Mouse (Mus musculus): ENCODE data around the gene Prss29.

DNA sequence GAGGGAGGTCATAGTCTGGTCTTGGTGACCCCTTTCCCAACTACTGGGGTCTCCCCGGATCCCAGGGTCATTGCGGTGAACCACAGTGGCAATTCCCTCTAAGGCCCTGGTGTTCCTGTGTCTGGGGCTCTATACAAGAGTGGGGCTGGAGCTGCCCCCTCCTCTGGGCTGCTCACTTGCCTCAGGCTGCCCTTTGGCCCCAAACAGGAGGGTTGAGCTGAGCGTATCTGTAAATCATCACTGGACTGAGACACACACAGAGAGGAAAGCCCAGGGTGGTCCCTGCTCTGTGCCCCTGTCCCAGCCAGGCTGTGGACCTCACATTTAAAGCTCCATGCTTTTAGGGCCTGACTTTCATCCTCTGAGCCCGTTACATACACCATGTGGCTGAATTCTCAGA, 19.8 kb downstream of the Prss29 start:
- no peak for TF ChIP-seq CTCF (IDR thresholded peaks at IDR 0.05; ENCODE audit: control insufficient read depth, insufficient read depth, insufficient replicate concordance, low read depth, low read length)
- no peak for TF ChIP-seq POLR2A (IDR thresholded peaks at IDR 0.05; ENCODE audit: control insufficient read depth, low read depth, low read length)

Data from testis, adult 2 months (tissue).